Mouse (Mus musculus) megakaryocyte, embryonic 14.5 days (primary cell): ENCODE data around the gene Acvr1.

ENCODE experiments used
- FLI1 ChIP-seq: IDR thresholded peaks from 2 replicates; pipeline ENCODE4 v1.6.1; 2012; ENCODE audit warnings: low read length, inconsistent platforms, mixed read lengths
- GATA1 ChIP-seq: IDR thresholded peaks from 3 replicates; pipeline ENCODE4 v1.6.1; 2012; ENCODE audit warnings: mixed read lengths, low read length, inconsistent platforms, borderline replicate concordance

GRCm38 (mm10) chr2:58456843-58457487, 110.0 kb downstream of the Acvr1 start:
- TF ChIP-seq FLI1 (no peak), GATA1 (no peak)
